Mouse (Mus musculus): ENCODE results near the gene Pemt. TPM values are rescaled to one million over a fixed set of nuclear protein-coding genes. Genes with fewer than 3 reads are reported as not detected.

Pemt gene
- total and polyA plus RNA-seq, 3 experiments, result 6.9 to 10.5 (median 7.8) TPM

DNA sequence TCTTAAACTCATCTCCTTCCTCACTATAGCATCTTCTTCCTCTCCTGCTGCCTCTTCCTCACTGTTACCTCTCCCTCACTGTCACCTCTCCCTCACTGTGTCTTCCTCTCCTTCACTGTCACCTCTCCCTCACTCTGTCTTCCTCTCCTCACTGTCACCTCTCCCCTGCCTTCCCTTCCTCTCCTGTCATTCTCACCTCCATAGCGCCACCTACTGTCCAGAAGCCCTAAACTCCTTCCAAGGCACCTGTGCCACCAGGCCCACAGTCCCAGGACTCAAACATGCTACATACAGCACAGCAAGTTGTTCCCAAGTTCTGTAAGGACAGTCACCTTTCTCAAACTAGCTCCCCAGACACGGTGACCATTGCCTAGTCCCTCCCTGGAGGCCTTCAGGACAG lies 19.0 kb downstream of the Pemt start:
- Histone ChIP-seq H3K4me1 (ENCODE audit: control insufficient read depth in 1 of 2, insufficient read depth in 2 of 2) (peaks cover 0 to 3% of the 10 kb centered on the region in 2 experiments; a peak in 1 of 4 replicates), H3K27ac (ENCODE audit: insufficient read depth, low read depth) (no peak overlapping the region), H3K27me3 (replicated peaks) (no peaks in the 10 kb centered on the region), H3K9me3 (replicated peaks; ENCODE audit: low read length) (no peaks in the 10 kb centered on the region), H3K4me3 (replicated peaks in 1 of 3; ENCODE audit: low read depth in 2 of 3, low read length in 2 of 3, poor library complexity in 1 of 3) (no peak overlapping the region), H3K36me3 (replicated peaks in 1 of 2; ENCODE audit: control insufficient read depth in 1 of 2, insufficient read depth in 1 of 2, low read length in 1 of 2) (no peaks in the 10 kb centered on the region), H3K9ac (ENCODE audit: insufficient read depth, low read depth) (no peak overlapping the region), H3K79me2 (replicated peaks; ENCODE audit: control insufficient read depth, extremely low read depth, insufficient read depth, poor library complexity, severe bottlenecking) (no peaks in the 10 kb centered on the region), H3K4me2 (ENCODE audit: insufficient read depth, low read depth, poor library complexity, severe bottlenecking) (no peak overlapping the region)
- in situ Hi-C loops (cut with MboI; ENCODE audit: low pct_ligation_motif_present, low pct_unique_long_range_greater_than_20kb, low sequenced_read_pairs), result loop anchor here (5.0 kb wide), 2 partner anchors 55 to 150 kb away; no protein-coding TSS in a partner anchor
- dilution Hi-C loops (cut with MboI; ENCODE audit: extremely low pct_ligation_motif_present, extremely low pct_unique_long_range_greater_than_20kb, low sequenced_read_pairs), result no loop called here
- TF ChIP-seq JUN (IDR thresholded peaks at IDR 0.05; ENCODE audit: insufficient read depth, low read depth, low read length), result no peak
- TF ChIP-seq RAD21 (IDR thresholded peaks at IDR 0.05; ENCODE audit: low read depth, low read length), result peak; percentile 83
- TF ChIP-seq MEF2A (IDR thresholded peaks at IDR 0.05; ENCODE audit: borderline replicate concordance, low read depth, low read length), result no peak
- no peak for TF ChIP-seq KAT2A (IDR thresholded peaks at IDR 0.05; ENCODE audit: insufficient replicate concordance, low read length)
- TF ChIP-seq CTCF (conservative IDR thresholded peaks at IDR 0.05 in 1 of 2, IDR thresholded peaks at IDR 0.05 in 1 of 2; ENCODE audit: low read depth in 2 of 2, low read length in 2 of 2), result peak; percentile 41 to 97; a peak in 3 of 4 replicates
- no peak for TF ChIP-seq ZMIZ1 (IDR thresholded peaks at IDR 0.05; ENCODE audit: low read depth, low read length)
- no peak for TF ChIP-seq NELFE (IDR thresholded peaks at IDR 0.05; ENCODE audit: low read depth, low read length)
- no peak for TF ChIP-seq JUND (conservative IDR thresholded peaks at IDR 0.05; ENCODE audit: low read depth, low read length)
- no peak for TF ChIP-seq ZNF384 (IDR thresholded peaks at IDR 0.05; ENCODE audit: low read depth, low read length)
- no peak for TF ChIP-seq CHD1 (IDR thresholded peaks at IDR 0.05; ENCODE audit: low read depth, low read length)
- TF ChIP-seq NRF1 (IDR thresholded peaks at IDR 0.05; ENCODE audit: low read depth, low read length), result peak; percentile 26; the same call in 1 of the 2 replicates
- TF ChIP-seq POLR2AphosphoS2 (IDR thresholded peaks at IDR 0.05; ENCODE audit: low read depth, low read length), result no peak
- peak; percentile 77 for TF ChIP-seq ZC3H11A (IDR thresholded peaks at IDR 0.05; ENCODE audit: low read depth, low read length)
- no peak for TF ChIP-seq MYC (IDR thresholded peaks at IDR 0.05; ENCODE audit: low read depth, low read length)
- peak; percentile 94 for TF ChIP-seq SMC3 (IDR thresholded peaks at IDR 0.05; ENCODE audit: low read depth, low read length)
- TF ChIP-seq USF1 (IDR thresholded peaks at IDR 0.05; ENCODE audit: low read depth, low read length), result no peak
- TF ChIP-seq EP300 (IDR thresholded peaks at IDR 0.05; ENCODE audit: low read length), result no peak
- 0 out of 2 replicates have a peak, but pooled peaks have one; percentile 20 for TF ChIP-seq IRF4 (IDR thresholded peaks at IDR 0.05; ENCODE audit: low read depth, low read length)
- no peak for TF ChIP-seq MAFK (IDR thresholded peaks at IDR 0.05; ENCODE audit: insufficient replicate concordance, low read length)
- TF ChIP-seq RCOR1 (conservative IDR thresholded peaks at IDR 0.05; ENCODE audit: low read depth, low read length), result no peak
- no peak for TF ChIP-seq ETS1 (conservative IDR thresholded peaks at IDR 0.05; ENCODE audit: low read depth, low read length)
- TF ChIP-seq MAZ (IDR thresholded peaks at IDR 0.05; ENCODE audit: low read depth, low read length), result 0 out of 2 replicates have a peak, but pooled peaks have one; percentile 46
- TF ChIP-seq MXI1 (IDR thresholded peaks at IDR 0.05; ENCODE audit: low read depth, low read length), result peak; percentile 98
- no peak for TF ChIP-seq MAX (IDR thresholded peaks at IDR 0.05; ENCODE audit: low read length)
- no peak for TF ChIP-seq SIN3A (IDR thresholded peaks at IDR 0.05; ENCODE audit: low read length)
- no peak for TF ChIP-seq UBTF (IDR thresholded peaks at IDR 0.05; ENCODE audit: low read depth, low read length)
- TF ChIP-seq TCF12 (IDR thresholded peaks at IDR 0.05; ENCODE audit: low read depth, low read length), result no peak
- TF ChIP-seq ZKSCAN1 (IDR thresholded peaks at IDR 0.05; ENCODE audit: borderline replicate concordance, low read depth, low read length), result no peak
- no peak for TF ChIP-seq ELF1 (IDR thresholded peaks at IDR 0.05; ENCODE audit: low read depth, low read length)
- no peak for TF ChIP-seq USF2 (conservative IDR thresholded peaks at IDR 0.05; ENCODE audit: low read depth, low read length)
- no peak for TF ChIP-seq BHLHE40 (IDR thresholded peaks at IDR 0.05; ENCODE audit: low read depth, low read length)
- TF ChIP-seq TBP (conservative IDR thresholded peaks at IDR 0.05; ENCODE audit: low read depth, low read length), result no peak
- no peak for TF ChIP-seq POLR2A (IDR thresholded peaks at IDR 0.05; ENCODE audit: low read depth, low read length)
- DNase-seq (ENCODE audit: extremely low read depth), result peak; percentile 88

Data from CH12.LX (cell line).